Mouse (Mus musculus) bone marrow macrophage, adult 2 months (primary cell): ENCODE results near the gene Cadps2.

Experiments used
- CTCF ChIP-seq: IDR thresholded peaks from 2 replicates; pipeline ENCODE4 v1.5.1; 2012; ENCODE audit warnings: low read depth, mild to moderate bottlenecking, low read length, moderate library complexity
- POLR2A ChIP-seq: IDR thresholded peaks from 2 replicates; pipeline ENCODE4 v1.6.1; 2012; ENCODE audit warnings: mild to moderate bottlenecking, low read depth, low read length, borderline replicate concordance

GRCm38 (mm10) chr6:23728620-23729019, 110.6 kb downstream of the Cadps2 start:
- TF ChIP-seq POLR2A (no peak), CTCF (no peak)
